Mouse (Mus musculus) embryonic stem cell, embryonic (primary cell): ENCODE results near the gene Gsdma2.
"Not testable (repeated sequence)": the region's sequence is repeated elsewhere in the genome, so short reads cannot be mapped to it uniquely, and the experiment has no call there.

Source experiments
- CTCF ChIA-PET, 4 experiments: fragments of 300-600 bp in 2 of 4; fragments of 350-600 bp in 2 of 4; sonication (Branson Sonifier 250); formaldehyde crosslinking; loops; one replicate each; lab custom pipeline; 2022; ENCODE audit warnings: inconsistent platforms in 2 of 4; lab: Charles Lee
- POLR2A ChIA-PET, 4 experiments: fragments of 300-600 bp in 2 of 4; fragments of 350-600 bp in 2 of 4; sonication (Branson Sonifier 250); formaldehyde crosslinking; loops; one replicate each; lab custom pipeline; 2022; ENCODE audit warnings: antibody characterized with exemption in 4 of 4, inconsistent platforms in 1 of 4; lab: Charles Lee

Gsdma2 gene

GRCm38 (mm10) chr11:98640091-98640490 lies 6.5 kb upstream of the Gsdma2 start:
- POLR2A ChIA-PET: interaction anchor here in 1 of 4 experiments (0.6 kb wide), 1 partner anchor 35 kb away, joined by 3 read pairs; no protein-coding TSS in a partner anchor
- CTCF ChIA-PET: interaction anchor here (0.6 to 1.5 kb wide), 5 partner anchors 15 to 217 kb away, joined by 3 to 4 read pairs (median 3); no protein-coding TSS in a partner anchor

GRCm38 (mm10) chr11:98644757-98645156 lies 1.8 kb upstream of the Gsdma2 start:
- ChIA-PET POLR2A (interaction anchor here in 1 of 4 experiments (0.8 kb wide), 1 partner anchor 186 kb away, joined by 3 read pairs; no protein-coding TSS in a partner anchor), CTCF (no interaction called here)

DNA sequence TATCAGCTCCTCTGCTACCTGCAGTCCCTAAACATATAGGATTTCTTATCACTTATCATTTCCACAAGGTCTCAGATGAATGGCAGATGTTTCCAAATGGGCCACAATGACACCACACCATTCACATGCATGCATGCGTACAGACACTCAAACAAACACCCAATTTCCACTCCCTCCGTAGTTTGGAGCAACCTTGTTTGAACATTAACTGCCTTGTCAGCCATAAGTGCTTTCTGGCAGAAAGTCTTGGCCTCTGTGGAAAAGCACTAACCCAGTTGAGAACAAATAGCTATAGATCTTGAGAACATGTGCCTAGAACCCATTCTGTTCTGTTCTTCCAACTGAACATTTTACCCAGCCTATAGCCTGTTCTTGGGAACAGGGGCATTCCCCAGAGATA lies 613 bp upstream of the Gsdma2 start:
- ChIA-PET POLR2A (no interaction called here), CTCF (interaction anchor here in 3 of 4 experiments (0.6 to 1.6 kb wide), 4 partner anchors 9 to 1677 kb away, joined by 3 to 4 read pairs (median 4); no protein-coding TSS in a partner anchor)

- POLR2A ChIA-PET: not testable (repeated sequence)
- CTCF ChIA-PET: interaction anchor here (0.6 to 2.8 kb wide), 23 partner anchors 9 to 313 kb away, joined by 3 to 10 read pairs (median 4); partner anchors contain the start of genes Psmd3 (in 2 of the 4), Gsdma (in 1 of the 4), Gsdma2 (in 1 of the 4) and Ormdl3 (in 1 of the 4)
These were observed 8.5 kb downstream of the Gsdma2 start for GRCm38 (mm10) chr11:98655076-98655475.

DNA sequence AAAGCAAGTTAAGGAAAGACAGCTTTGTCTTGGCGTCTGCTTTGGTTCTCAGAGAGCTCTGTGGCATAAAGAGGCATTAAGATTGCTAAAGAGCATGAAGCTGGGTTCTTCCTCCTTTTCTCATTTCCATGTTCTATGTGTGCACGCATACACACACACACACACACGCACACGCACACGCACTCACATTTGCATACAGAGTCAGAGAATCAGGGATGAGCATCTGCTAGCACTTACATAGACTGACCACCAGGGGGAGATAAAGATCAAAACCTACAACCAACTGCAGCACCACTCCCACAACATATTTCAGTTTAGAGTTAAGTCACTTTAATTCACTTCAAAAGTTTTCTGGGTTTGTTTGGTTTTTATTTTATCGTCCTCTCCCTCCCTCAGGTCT lies 14.0 kb downstream of the Gsdma2 start:
- CTCF ChIA-PET: interaction anchor here (0.5 to 3.0 kb wide), 27 partner anchors 11 to 399 kb away, joined by 3 to 22 read pairs (median 5); partner anchors contain the start of genes Psmd3 (in 2 of the 4) and Csf3 (in 1 of the 4)
- POLR2A ChIA-PET: interaction anchor here in 2 of 4 experiments (0.7 to 1.6 kb wide), 2 partner anchors 22 to 161 kb away, joined by 3 to 5 read pairs; partner anchors contain the start of gene Psmd3 (in 1 of the 2)

- CTCF ChIA-PET: interaction anchor here in 2 of 4 experiments (0.8 to 1.5 kb wide), 4 partner anchors 9 to 18 kb away, joined by 3 to 6 read pairs (median 4); partner anchors contain the start of gene Psmd3 (in 1 of the 2)
- POLR2A ChIA-PET: interaction anchor here in 2 of 4 experiments (0.7 to 1.8 kb wide), 5 partner anchors 17 to 206 kb away, joined by 3 to 8 read pairs (median 3); partner anchors contain the start of gene Psmd3 (in 2 of the 2)
These were observed 17.5 kb downstream of the Gsdma2 start, which contains the start of gene Gsdma for GRCm38 (mm10) chr11:98664091-98664490. Gsdma (plus strand) TSS chr11:98664351.

- ChIA-PET CTCF (interaction anchor here in 1 of 4 experiments (1.7 kb wide), 1 partner anchor 455 kb away, joined by 9 read pairs; no protein-coding TSS in a partner anchor), POLR2A (interaction anchor here in 2 of 4 experiments (0.8 to 1.4 kb wide), 2 partner anchors 13 kb away, joined by 3 to 6 read pairs; partner anchors contain the start of gene Psmd3 (in 1 of the 2))
These were observed 22.4 kb downstream of the Gsdma2 start for GRCm38 (mm10) chr11:98668984-98669383.

GRCm38 (mm10) chr11:98671284-98671815 lies 24.8 kb downstream of the Gsdma2 start:
- CTCF ChIA-PET: interaction anchor here in 3 of 4 experiments (1.0 to 3.5 kb wide), 5 partner anchors 10 to 213 kb away, joined by 3 to 22 read pairs (median 3); partner anchors contain the start of gene Psmd3 (in 1 of the 3)
- POLR2A ChIA-PET: interaction anchor here in 2 of 4 experiments (0.7 to 2.2 kb wide), 6 partner anchors 9 to 164 kb away, joined by 3 to 10 read pairs (median 4); partner anchors contain the start of genes Ormdl3 (in 1 of the 2) and Psmd3 (in 1 of the 2)

DNA sequence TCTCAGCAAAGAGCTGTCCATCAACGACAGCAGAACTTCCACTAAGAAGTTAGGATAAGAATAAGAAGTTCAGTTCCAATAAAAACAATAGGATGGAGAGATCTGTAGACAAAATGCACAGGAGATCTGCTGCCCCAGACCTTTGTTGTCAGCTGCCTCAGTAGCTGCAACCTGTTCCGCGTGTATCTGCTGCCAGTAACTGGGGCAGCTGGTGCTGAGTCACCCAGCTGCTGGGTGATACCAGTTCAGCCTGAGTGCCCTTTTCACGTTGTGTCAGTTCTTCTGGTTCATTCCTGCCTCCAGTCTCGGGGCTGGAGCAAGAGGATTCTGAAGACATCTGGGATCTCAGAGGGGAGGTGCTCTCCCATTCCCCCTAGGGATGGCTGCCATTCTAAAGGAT lies 25.3 kb downstream of the Gsdma2 start:
- CTCF ChIA-PET: interaction anchor here (0.6 to 3.5 kb wide), 8 partner anchors 10 to 214 kb away, joined by 3 to 22 read pairs (median 4); partner anchors contain the start of gene Psmd3 (in 2 of the 4)
- POLR2A ChIA-PET: interaction anchor here in 2 of 4 experiments (1.0 to 2.2 kb wide), 4 partner anchors 9 to 85 kb away, joined by 3 to 10 read pairs (median 4); partner anchors contain the start of genes Ormdl3 (in 1 of the 2) and Psmd3 (in 1 of the 2)

DNA sequence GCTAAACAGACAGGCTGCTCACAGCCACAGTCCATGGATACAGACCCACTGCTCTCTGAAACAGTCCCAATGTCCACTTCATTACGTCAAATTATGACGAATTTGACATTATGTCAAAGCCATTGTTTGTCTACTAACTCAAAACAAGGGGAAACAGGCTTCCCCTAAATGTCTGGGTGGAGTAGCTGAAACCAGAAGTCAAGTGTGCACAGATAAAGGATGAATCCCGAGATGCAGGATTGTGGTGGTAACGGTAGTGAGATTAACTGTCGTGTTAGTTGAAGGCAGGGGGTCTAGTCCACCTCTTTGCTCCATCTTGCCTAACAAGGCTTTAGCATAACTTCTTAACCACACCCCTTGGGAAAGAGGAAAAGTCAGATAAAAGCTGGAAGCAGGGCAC lies 25.9 kb downstream of the Gsdma2 start:
- ChIA-PET POLR2A (interaction anchor here in 2 of 4 experiments (0.6 to 2.2 kb wide), 6 partner anchors 8 to 287 kb away, joined by 3 to 10 read pairs (median 4); partner anchors contain the start of genes Psmd3 (in 2 of the 2) and Ormdl3 (in 1 of the 2)), CTCF (interaction anchor here (0.6 to 3.7 kb wide), 21 partner anchors 8 to 670 kb away, joined by 3 to 22 read pairs (median 5); partner anchors contain the start of genes Psmd3 (in 2 of the 4) and Gsdma (in 1 of the 4))

GRCm38 (mm10) chr11:98673136-98673535 lies 26.6 kb downstream of the Gsdma2 start:
- CTCF ChIA-PET: interaction anchor here (0.6 to 3.7 kb wide), 24 partner anchors 8 to 671 kb away, joined by 3 to 22 read pairs (median 4); partner anchors contain the start of genes Psmd3 (in 3 of the 4) and Gsdma (in 1 of the 4)
- POLR2A ChIA-PET: interaction anchor here in 2 of 4 experiments (0.6 to 2.2 kb wide), 3 partner anchors 8 to 286 kb away, joined by 5 to 10 read pairs (median 5); partner anchors contain the start of gene Psmd3 (in 2 of the 2)

DNA sequence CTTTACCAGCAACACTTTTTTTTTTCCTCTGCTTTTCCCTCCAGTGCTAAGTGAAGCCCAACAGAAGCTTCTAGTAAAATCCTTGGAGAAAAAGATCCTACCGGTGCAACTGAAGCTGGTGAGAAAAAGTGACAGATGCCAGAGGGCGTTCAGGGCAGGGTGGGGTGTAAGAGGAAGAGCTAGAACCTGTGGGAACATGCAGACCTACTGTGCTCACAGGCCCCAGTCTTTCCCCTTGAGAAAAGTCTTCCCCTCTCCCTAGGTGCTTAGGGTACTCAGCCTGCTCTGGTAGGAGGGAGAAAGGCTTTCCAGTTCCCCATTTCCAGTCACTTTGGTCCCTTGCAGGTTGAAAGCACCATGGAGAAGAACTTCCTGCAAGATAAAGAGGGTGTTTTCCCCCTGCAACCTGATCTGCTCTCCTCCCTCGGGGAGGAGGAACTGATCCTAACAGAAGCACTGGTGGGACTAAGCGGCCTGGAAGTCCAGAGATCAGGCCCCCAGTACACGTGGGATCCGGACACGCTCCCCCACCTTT lies 29.3 kb downstream of the Gsdma2 start:
- CTCF ChIA-PET: interaction anchor here in 3 of 4 experiments (0.7 to 3.7 kb wide), 7 partner anchors 11 to 111 kb away, joined by 3 to 22 read pairs (median 4); partner anchors contain the start of gene Gsdma (in 1 of the 3)
- POLR2A ChIA-PET: interaction anchor here in 3 of 4 experiments (0.6 to 1.1 kb wide), 5 partner anchors 15 to 106 kb away, joined by 3 read pairs; no protein-coding TSS in a partner anchor

DNA sequence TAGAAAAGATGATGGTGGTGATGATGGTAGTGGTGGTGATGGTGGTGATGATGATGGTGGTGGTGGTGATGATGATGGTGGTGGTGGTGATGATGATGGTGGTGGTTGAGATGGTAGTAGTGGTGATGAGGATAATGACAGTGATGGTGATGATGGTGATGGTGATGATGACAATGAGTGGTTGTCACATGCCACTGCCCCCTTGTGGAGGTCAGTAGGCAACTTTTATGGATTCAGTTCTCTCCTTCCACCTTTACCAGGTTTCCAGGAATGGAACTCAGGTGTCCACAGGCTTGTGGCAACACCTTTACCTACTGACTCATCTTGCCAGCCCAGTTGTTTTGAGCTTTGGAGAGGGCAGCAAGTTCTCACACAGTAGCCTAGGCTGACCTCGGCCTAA lies 33.5 kb downstream of the Gsdma2 start:
- CTCF ChIA-PET: interaction anchor here in 3 of 4 experiments (0.6 to 1.0 kb wide), 8 partner anchors 12 to 166 kb away, joined by 3 to 5 read pairs (median 3); no protein-coding TSS in a partner anchor
- POLR2A ChIA-PET: interaction anchor here in 3 of 4 experiments (0.5 to 3.2 kb wide), 17 partner anchors 8 to 1718 kb away, joined by 3 to 16 read pairs (median 4); partner anchors contain the start of genes Gsdma (in 1 of the 3), Jup (in 1 of the 3), Nr1d1 (in 1 of the 3) and Stard3 (in 1 of the 3)

GRCm38 (mm10) chr11:98680595-98680994 lies 34.0 kb downstream of the Gsdma2 start:
- ChIA-PET POLR2A (interaction anchor here (0.6 to 3.2 kb wide), 35 partner anchors 9 to 1717 kb away, joined by 3 to 32 read pairs (median 4); partner anchors contain the start of genes Gsdma (in 1 of the 4), Jup (in 1 of the 4), Nr1d1 (in 1 of the 4) and Stard3 (in 1 of the 4)), CTCF (interaction anchor here in 3 of 4 experiments (0.6 to 2.4 kb wide), 19 partner anchors 8 to 706 kb away, joined by 3 to 22 read pairs (median 4); partner anchors contain the start of genes Ormdl3 (in 2 of the 3) and Nr1d1 (in 1 of the 3))

DNA sequence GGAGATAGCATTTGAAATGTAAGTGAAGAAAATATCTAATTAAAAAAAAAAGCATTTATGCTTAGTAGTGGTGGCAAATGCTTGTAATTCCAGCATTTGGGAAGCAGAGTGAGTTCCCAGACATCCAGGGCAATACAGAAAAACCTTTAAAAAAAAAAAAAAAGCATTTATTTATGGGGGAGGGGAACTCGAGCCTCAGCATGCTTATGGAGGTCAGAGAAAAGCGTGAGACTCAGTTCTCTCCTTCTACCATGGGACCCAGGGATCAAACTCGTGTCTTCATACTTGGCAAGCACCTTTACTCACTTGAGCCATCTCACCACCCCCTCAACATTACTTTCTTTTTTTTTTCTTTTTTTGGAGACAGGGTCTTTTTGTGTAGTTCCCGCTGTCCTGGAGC lies 34.6 kb downstream of the Gsdma2 start:
- CTCF ChIA-PET: interaction anchor here (0.6 to 2.4 kb wide), 22 partner anchors 9 to 706 kb away, joined by 3 to 22 read pairs (median 4); partner anchors contain the start of genes Ormdl3 (in 2 of the 4) and Nr1d1 (in 1 of the 4)
- POLR2A ChIA-PET: interaction anchor here (0.6 to 3.2 kb wide), 39 partner anchors 9 to 492 kb away, joined by 3 to 32 read pairs (median 5); partner anchors contain the start of genes Cdc6 (in 2 of the 4), Gsdma (in 2 of the 4), Csf3 (in 1 of the 4) and Nr1d1 (in 1 of the 4)
